Mouse (Mus musculus) spleen, postnatal 36 days (tissue): ENCODE measurements around the gene Tmem262.

Experiments
- DNase-seq, 2 experiments: peaks; one replicate each; pipeline ENCODE4 v3.0.0; 2022; ENCODE audit warnings: low spot score in 2 of 2, mixed read lengths in 1 of 2

Tmem262 gene

DNA sequence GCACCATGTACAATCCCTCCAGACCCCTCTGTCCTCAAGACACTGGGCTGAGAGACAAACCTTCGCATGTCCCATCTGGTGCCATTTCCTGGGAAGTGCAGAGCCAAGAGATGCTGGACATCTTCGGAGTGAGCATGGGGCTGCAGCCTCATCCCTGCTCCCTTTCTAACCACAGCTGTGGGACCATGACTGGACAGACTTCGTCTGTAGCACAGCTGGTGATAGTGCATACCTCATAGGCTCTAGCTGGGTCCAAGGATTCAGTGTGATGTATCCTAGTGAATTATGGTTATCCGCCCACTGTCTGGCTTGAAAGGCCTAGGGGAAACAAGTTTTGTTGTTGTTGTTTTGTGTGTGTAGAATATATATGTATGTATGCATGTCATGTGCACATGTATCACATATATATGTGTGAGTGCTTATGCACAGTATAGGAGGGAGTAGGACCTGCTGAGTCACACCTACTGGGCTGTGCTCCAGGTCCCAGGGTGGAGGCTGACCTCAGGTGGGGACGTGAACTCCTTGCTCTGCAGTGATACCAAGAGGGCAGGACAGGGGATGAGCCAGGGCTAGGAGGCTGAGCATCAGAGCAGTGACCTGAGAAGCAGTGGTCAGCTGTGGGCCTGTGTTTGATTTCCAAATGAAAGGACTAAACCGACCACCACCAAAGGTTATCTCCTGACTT lies 22.5 kb downstream of the Tmem262 start:
- peak; percentile 62 to 78 for DNase-seq

DNA sequence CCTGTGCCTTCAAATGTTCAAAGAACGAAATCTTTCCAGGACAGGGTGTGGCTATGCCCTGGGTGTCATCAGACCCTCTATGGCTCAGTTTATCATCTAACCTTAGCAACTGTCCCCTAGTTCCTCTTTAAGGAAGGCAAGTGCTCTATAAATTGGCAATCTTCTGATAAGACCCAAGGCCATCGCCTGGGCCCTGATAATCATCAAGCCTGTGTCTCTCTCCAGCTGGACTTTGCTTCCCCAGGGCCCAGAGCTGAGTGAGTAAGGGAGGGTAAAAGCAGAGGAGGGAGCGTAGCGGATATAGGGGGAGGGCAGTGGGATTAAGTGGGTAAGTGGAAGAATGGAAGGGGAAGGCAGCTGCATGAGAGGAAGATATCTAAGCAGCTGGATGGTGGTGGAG lies 24.6 kb downstream of the Tmem262 start:
- no peak for DNase-seq

GRCm38 (mm10) chr19:6105586-6105985 lies 25.8 kb downstream of the Tmem262 start, which contains the start of gene Naaladl1:
TSS of gene Naaladl1 (plus strand) at chr19:6105782.
- DNase-seq, result no peak

- DNase-seq, result no peak
Measured at GRCm38 (mm10) chr19:6113116-6113515, 33.3 kb downstream of the Tmem262 start.

DNA sequence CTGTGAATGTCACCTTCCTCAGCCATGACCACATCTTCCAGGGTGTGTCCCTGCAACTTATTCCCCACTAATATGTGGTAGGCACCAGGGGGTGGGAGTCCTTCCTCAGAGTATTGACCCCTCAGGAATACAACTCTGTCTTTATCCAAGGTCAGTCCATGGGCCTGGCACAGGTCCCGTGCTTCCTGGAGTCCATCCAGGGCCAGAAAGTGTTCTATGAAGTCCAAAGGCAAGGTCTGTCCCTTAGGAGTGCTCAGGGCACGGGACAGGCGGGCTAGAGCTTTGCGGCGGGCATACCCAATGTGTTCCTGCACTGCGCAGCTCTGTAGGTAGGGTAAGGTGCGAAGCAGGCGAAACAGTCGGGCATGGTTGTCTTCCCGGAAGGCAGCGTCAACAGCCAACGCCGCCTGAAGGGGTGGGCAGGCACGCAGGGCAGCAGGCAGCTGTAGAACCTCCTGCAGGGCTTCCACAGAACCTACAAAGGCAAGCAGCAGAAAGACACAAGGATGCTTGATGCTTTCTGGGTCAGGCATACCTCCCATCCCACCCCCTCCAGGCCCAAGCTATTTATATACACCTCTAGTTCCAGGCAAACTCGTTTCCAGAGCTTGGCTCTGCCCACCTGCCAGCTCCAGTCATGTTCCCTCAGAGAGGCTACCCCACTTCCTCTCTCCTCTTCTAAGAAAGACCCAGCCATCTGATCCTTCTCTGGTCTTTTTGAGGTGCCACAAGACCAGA lies 36.4 kb downstream of the Tmem262 start:
- no peak for DNase-seq

DNA sequence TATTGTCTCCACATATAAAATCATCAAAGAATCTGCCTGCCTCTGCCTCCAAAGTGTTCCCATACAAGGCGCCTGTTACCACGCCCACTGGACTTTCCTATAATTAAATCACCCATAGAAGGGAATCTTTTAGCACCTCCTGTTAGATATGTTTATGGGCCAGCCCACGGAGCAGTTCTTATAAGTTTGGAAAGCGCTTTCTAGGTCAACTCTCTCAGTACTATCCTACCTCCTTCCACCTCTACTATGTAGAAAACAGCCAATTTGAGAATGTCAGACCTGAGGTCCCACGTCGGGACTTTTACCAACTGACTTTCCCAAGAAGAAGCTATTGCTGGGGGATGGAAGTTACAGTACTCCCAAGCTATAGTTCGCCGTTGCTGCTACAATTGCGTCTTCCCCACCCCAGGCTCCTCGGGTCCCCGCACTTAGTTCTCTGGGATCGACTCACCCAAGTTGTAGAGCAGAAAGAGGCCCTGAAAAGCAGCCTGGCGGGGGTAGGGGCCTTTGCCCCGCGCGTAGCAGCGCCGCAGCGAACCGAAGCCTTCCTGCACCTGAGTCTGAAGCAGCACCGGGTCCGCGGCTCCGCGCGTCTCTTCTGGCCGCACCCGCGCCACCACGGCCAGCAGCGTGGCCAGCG lies 37.6 kb downstream of the Tmem262 start:
- no peak for DNase-seq

GRCm38 (mm10) chr19:6117986-6118676 lies 38.3 kb downstream of the Tmem262 start, which contains the start of gene Sac3d1:
TSS of gene Sac3d1 (minus strand) at chr19:6118650.
- peak; percentile 88 to 91 for DNase-seq

DNA sequence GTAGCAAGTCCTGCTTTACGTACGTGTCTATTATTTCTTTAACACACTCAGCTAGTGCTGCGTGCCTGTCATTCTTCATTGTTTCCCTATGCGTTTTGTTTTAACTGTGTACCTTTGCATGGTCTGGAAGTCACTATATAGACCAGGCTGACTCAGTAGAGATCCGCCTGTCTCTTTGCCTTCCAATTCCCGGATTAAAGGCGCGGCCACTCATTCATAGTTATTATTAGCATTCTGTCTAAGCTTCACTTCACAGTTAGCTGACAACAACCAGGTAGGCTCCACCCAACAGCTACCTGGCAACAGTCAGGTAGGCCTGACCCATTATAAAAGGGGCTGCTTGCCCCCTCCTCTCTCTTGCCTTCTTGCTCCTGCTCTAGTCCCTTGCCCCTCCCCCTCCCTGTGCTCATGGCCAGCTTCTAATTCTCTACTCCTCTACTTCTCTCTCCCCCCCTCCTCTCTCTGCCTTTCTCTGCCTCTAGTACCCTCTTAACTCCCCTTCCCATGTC lies 38.9 kb downstream of the Tmem262 start:
- DNase-seq, result no peak

DNA sequence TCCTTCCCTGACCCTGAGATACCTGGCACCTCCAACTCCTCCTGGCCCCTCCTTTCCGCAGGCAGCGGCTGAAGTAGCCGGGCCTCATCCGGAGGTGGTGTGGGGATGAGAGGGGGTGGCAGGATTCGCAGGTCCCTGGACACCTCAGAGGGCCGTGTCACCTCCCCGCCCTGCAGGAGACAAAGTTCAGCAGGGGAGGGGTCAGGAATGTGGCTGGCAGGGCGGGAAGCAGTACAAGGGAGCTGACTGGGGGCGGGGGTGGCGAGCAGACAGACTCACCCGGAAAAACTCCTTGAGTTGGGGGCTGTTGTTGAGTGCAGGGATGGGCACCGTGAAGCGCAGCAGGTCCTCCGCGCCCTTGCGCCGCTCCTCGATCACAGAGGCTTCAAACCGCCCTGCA lies 41.9 kb downstream of the Tmem262 start:
- no peak for DNase-seq

DNA sequence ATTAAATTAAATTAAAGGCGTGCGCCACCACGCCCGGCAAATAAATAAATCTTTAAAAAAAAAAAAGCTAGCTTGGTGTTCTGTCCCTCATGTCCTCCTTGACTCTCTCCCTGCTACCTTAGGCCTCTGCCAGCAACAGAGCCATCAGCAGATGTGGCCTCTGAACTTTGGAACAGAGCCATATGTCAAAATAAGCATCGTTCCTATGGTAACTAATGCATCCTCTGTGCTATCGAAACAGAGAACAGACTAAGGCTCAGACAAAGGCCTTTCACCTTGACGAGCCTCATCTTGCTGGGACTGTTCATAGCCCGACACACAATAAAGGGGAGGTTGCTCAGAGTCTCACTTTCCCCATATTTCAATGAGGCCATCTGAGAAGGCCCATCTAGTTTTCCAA lies 43.5 kb downstream of the Tmem262 start:
- no peak for DNase-seq

DNA sequence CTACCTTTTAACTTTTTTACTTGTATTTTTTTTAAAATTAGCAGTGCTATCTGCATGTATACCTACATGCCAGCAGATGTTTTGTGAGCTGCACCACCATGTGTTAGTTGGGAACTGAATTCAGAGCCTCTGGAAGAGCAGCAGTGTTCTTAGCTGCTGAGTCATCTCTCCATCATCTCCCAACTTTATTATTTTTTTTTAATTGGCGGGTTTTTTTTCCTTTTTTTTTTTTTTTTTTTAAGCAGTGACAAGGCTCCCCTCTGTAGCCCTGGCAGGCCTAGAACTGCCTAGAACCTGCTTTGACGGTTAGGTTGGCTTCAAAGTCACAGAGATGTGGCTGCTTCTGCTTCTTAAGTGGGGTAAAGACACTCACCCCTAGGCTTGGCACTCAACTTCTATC lies 45.1 kb downstream of the Tmem262 start:
- no peak for DNase-seq

DNA sequence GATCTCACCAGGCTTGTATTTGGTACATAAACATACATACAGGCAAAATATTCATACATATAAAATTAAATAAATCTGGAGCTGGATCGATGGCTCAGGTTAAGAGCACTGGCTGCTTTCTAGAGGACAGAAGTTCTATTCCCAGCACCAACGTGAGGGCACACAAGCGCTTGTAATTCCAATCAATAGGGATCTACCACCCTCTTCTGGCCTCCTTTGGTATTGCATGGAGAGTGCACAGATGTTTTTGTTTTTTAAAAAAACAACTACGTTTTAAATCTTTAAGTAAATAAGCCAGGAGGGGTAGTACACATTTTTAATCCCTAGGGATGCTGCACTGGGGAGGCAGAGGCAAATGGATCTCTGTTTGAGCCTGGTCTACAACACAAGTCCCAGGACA lies 46.5 kb downstream of the Tmem262 start:
- DNase-seq, result peak; percentile 24 to 61

DNA sequence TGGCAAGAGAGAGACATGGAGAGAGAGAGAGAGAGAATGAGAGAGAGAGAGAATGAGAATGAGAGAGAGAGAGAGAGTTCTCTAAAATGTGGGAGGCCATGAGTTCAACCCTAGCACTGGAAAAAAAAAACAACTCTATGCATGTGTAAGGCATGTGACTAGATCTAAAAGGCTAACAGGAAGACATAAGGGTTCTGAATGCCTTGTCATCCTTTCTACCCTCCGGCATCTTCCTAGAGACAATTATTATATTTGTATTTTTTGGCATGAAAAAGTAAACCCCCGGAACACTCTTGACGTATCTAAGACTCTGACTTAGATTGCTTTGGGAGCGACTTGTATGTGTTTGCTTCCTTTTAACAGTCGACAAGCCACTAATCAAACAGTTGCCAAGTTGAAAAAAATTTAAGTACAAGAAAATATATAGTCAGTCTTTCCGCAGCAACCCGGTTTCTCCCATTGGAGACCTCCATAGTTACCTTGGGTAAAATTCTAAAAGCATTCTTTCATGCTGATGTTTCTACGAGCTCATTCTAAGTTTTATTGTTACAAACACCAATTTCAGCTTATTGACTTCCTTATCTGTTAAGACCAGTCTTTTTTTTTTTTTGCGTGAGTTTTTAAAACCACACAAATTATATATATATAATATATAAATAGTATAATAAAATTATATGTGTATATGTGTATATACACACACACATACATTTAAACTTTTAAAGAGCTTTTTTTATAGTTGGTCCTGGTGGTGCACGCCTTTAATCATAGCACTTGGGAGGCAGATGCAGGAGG lies 47.2 kb downstream of the Tmem262 start:
- DNase-seq, result no peak

- peak; percentile 96 to 97 for DNase-seq
Measured at GRCm38 (mm10) chr19:6127760-6128341, 48.0 kb downstream of the Tmem262 start, which contains the start of gene Snx15. TSS of gene Snx15 (minus strand) at chr19:6128304.
